Mouse (Mus musculus) limb, embryonic 15.5 days (tissue): ENCODE data around the gene Dock11. TPM values are rescaled to one million over a fixed set of nuclear protein-coding genes. Genes with fewer than 3 reads are reported as not detected.

ENCODE experiments used
- ATAC-seq: fragments of 200-750 bp; cut with Nextera tagmentation; 2 replicates; pipeline ENCODE4 v1.8.0; 2017; ENCODE audit warnings: low read depth, moderate TSS enrichment; ENCODE audit not compliant: insufficient number of reproducible peaks, low FRiP score, low TSS enrichment
- H3K27ac ChIP-seq: fragments of 300-500 bp; sonication (generic); 2 replicates; pipeline ENCODE4 v1.5.1; 2015; ENCODE audit warnings: moderate library complexity, mild to moderate bottlenecking, inconsistent platforms
- H3K27me3 ChIP-seq: fragments of 300-500 bp; sonication (generic); 2 replicates; pipeline ENCODE4 v1.6.1; 2015; ENCODE audit warnings: inconsistent platforms
- H3K36me3 ChIP-seq: fragments of 300-500 bp; sonication (generic); 2 replicates; pipeline ENCODE4 v1.6.1; 2015; ENCODE audit warnings: inconsistent platforms
- H3K4me1 ChIP-seq: fragments of 300-500 bp; sonication (generic); 2 replicates; pipeline ENCODE4 v1.6.1; 2015; ENCODE audit warnings: inconsistent platforms
- H3K4me2 ChIP-seq: fragments of 300-500 bp; sonication (generic); 2 replicates; pipeline ENCODE4 v1.6.1; 2015; ENCODE audit warnings: mild to moderate bottlenecking, inconsistent platforms
- H3K4me3 ChIP-seq: fragments of 300-500 bp; sonication (generic); 2 replicates; pipeline ENCODE4 v1.5.1; 2015; ENCODE audit warnings: mild to moderate bottlenecking, inconsistent platforms
- H3K9ac ChIP-seq: fragments of 300-500 bp; sonication (generic); 2 replicates; pipeline ENCODE4 v1.6.1; 2015; ENCODE audit warnings: inconsistent platforms
- H3K9me3 ChIP-seq: fragments of 300-500 bp; sonication (generic); 2 replicates; pipeline ENCODE4 v1.6.1; 2016; ENCODE audit warnings: inconsistent platforms
- WGBS: fragments of 180-500 bp; shearing (Covaris S2); methylation state at CpG from one replicate; pipeline ENCODE4 v1.1.7; 2015; 5-methylcytosine and 5-hydroxymethylcytosine counted together
- polyA plus RNA-seq: library from polyadenylated mRNA; unstranded; fragments of >200 nt; fragmentation: Nextera tagmentation; extraction: Ambion mirVana; gene quantifications from 2 replicates; pipeline ENCODE4 v1.2.1, GENCODE M21; 2015

Gene Dock11
- polyA plus RNA-seq, 1 experiment from 2014 or later: 14.8 TPM

- no peaks in the 10 kb centered on the region for H3K9me3 ChIP-seq
- ATAC-seq: no peak
- H3K36me3 ChIP-seq: no peaks in the 10 kb centered on the region
- H3K4me2 ChIP-seq: no peak overlapping the region
- H3K9ac ChIP-seq: no peak overlapping the region
- no peaks in the 10 kb centered on the region for H3K27me3 ChIP-seq
- H3K4me3 ChIP-seq: no peak overlapping the region
- H3K27ac ChIP-seq: no peak overlapping the region
- no peaks in the 10 kb centered on the region for H3K4me1 ChIP-seq
Measured at GRCm38 (mm10) chrX:35956236-35956635, 67.6 kb downstream of the Dock11 start.

GRCm38 (mm10) chrX:35963087-35963486, 74.5 kb downstream of the Dock11 start:
- Histone ChIP-seq H3K27me3 (no peaks in the 10 kb centered on the region), H3K4me3 (no peak overlapping the region), H3K36me3 (no peaks in the 10 kb centered on the region), H3K9me3 (no peaks in the 10 kb centered on the region), H3K4me2 (no peak overlapping the region), H3K27ac (no peak overlapping the region), H3K4me1 (no peaks in the 10 kb centered on the region), H3K9ac (no peak overlapping the region)
- ATAC-seq: no peak
- 74% methylated on average over 6 of the region's 6 CpGs for WGBS

GRCm38 (mm10) chrX:35969276-35969675, 80.6 kb downstream of the Dock11 start:
- no peak for ATAC-seq
- no peak overlapping the region for H3K4me3 ChIP-seq
- H3K4me1 ChIP-seq: no peaks in the 10 kb centered on the region
- WGBS: 79% methylated on average over 1 of the region's 1 CpGs
- H3K9ac ChIP-seq: no peak overlapping the region
- no peaks in the 10 kb centered on the region for H3K36me3 ChIP-seq
- no peak overlapping the region for H3K27ac ChIP-seq
- H3K27me3 ChIP-seq: no peaks in the 10 kb centered on the region
- no peaks in the 10 kb centered on the region for H3K9me3 ChIP-seq
- H3K4me2 ChIP-seq: no peak overlapping the region

GRCm38 (mm10) chrX:35976657-35977056, 88.0 kb downstream of the Dock11 start:
- Histone ChIP-seq H3K27me3 (no peaks in the 10 kb centered on the region), H3K4me3 (no peak overlapping the region)
- 77% methylated on average over 5 of the region's 5 CpGs for WGBS

GRCm38 (mm10) chrX:35987981-35988380, 99.3 kb downstream of the Dock11 start:
- no peaks in the 10 kb centered on the region for H3K9me3 ChIP-seq
- no peak for ATAC-seq
- H3K4me1 ChIP-seq: no peaks in the 10 kb centered on the region
- H3K4me2 ChIP-seq: no peak overlapping the region
- no peak overlapping the region for H3K27ac ChIP-seq
- 85% methylated on average over 1 of the region's 1 CpGs for WGBS
- no peak overlapping the region for H3K9ac ChIP-seq
- no peaks in the 10 kb centered on the region for H3K36me3 ChIP-seq
- H3K4me3 ChIP-seq: no peak overlapping the region
- H3K27me3 ChIP-seq: no peaks in the 10 kb centered on the region

More at GRCm38 (mm10) chrX:35976657-35977056, 88.0 kb downstream of the Dock11 start:
- no peaks in the 10 kb centered on the region for H3K4me1 ChIP-seq
- no peak overlapping the region for H3K27ac ChIP-seq
- no peaks in the 10 kb centered on the region for H3K36me3 ChIP-seq
- H3K9ac ChIP-seq: no peak overlapping the region
- ATAC-seq: no peak
- H3K9me3 ChIP-seq: no peaks in the 10 kb centered on the region
- H3K4me2 ChIP-seq: no peak overlapping the region

- 64% methylated on average over 5 of the region's 5 CpGs for WGBS
- Histone ChIP-seq H3K4me3 (no peak overlapping the region), H3K36me3 (no peaks in the 10 kb centered on the region), H3K4me1 (no peaks in the 10 kb centered on the region), H3K27me3 (no peaks in the 10 kb centered on the region), H3K9ac (no peak overlapping the region), H3K27ac (no peak overlapping the region), H3K9me3 (no peaks in the 10 kb centered on the region), H3K4me2 (no peak overlapping the region)
- no peak for ATAC-seq
Measured at GRCm38 (mm10) chrX:35990508-35991095, 102.0 kb downstream of the Dock11 start.

GRCm38 (mm10) chrX:35994226-35994625, 105.6 kb downstream of the Dock11 start:
- H3K4me3 ChIP-seq: no peak overlapping the region
- no peaks in the 10 kb centered on the region for H3K9me3 ChIP-seq
- ATAC-seq: no peak
- no peak overlapping the region for H3K4me2 ChIP-seq
- WGBS: 53% methylated on average over 6 of the region's 6 CpGs
- H3K9ac ChIP-seq: no peak overlapping the region
- H3K27ac ChIP-seq: no peak overlapping the region
- H3K4me1 ChIP-seq: no peaks in the 10 kb centered on the region
- H3K27me3 ChIP-seq: no peaks in the 10 kb centered on the region
- no peaks in the 10 kb centered on the region for H3K36me3 ChIP-seq

- no peak overlapping the region for H3K9ac ChIP-seq
- 14% methylated on average over 2 of the region's 2 CpGs for WGBS
- no peaks in the 10 kb centered on the region for H3K27me3 ChIP-seq
Measured at GRCm38 (mm10) chrX:35997004-35997403, 108.4 kb downstream of the Dock11 start.

GRCm38 (mm10) chrX:35997793-35998419, 109.3 kb downstream of the Dock11 start:
- Histone ChIP-seq H3K9ac (no peak overlapping the region), H3K4me1 (no peaks in the 10 kb centered on the region), H3K4me2 (no peak overlapping the region), H3K27me3 (no peaks in the 10 kb centered on the region), H3K9me3 (no peaks in the 10 kb centered on the region), H3K27ac (no peak overlapping the region), H3K4me3 (no peak overlapping the region), H3K36me3 (no peaks in the 10 kb centered on the region)
- 79% methylated on average over 5 of the region's 5 CpGs for WGBS
- ATAC-seq: no peak

More at GRCm38 (mm10) chrX:35997004-35997403, 108.4 kb downstream of the Dock11 start:
- no peaks in the 10 kb centered on the region for H3K4me1 ChIP-seq
- no peak overlapping the region for H3K4me3 ChIP-seq
- ATAC-seq: no peak
- H3K27ac ChIP-seq: no peak overlapping the region
- H3K36me3 ChIP-seq: no peaks in the 10 kb centered on the region
- H3K4me2 ChIP-seq: no peak overlapping the region
- no peaks in the 10 kb centered on the region for H3K9me3 ChIP-seq

GRCm38 (mm10) chrX:36025651-36026050, 137.0 kb downstream of the Dock11 start:
- no peak overlapping the region for H3K4me3 ChIP-seq
- no peak for ATAC-seq
- WGBS: 90% methylated on average over 17 of the region's 17 CpGs

GRCm38 (mm10) chrX:36031113-36031512, 142.5 kb downstream of the Dock11 start:
- H3K9me3 ChIP-seq: no peaks in the 10 kb centered on the region

More at GRCm38 (mm10) chrX:36025651-36026050, 137.0 kb downstream of the Dock11 start:
- no peaks in the 10 kb centered on the region for H3K4me1 ChIP-seq
- peaks cover 6% of the 10 kb centered on the region; the same call in 1 of the 2 replicates for H3K36me3 ChIP-seq
- no peaks in the 10 kb centered on the region for H3K27me3 ChIP-seq
- H3K9ac ChIP-seq: no peak overlapping the region
- H3K27ac ChIP-seq: no peak overlapping the region
- no peak overlapping the region for H3K4me2 ChIP-seq
- H3K9me3 ChIP-seq: no peaks in the 10 kb centered on the region

GRCm38 (mm10) chrX:36034045-36034444, 145.4 kb downstream of the Dock11 start:
- H3K9ac ChIP-seq: no peak overlapping the region
- ATAC-seq: no peak
- no peaks in the 10 kb centered on the region for H3K9me3 ChIP-seq
- no peak overlapping the region for H3K4me3 ChIP-seq
- H3K4me2 ChIP-seq: no peak overlapping the region
- no peaks in the 10 kb centered on the region for H3K27me3 ChIP-seq
- no peak overlapping the region for H3K27ac ChIP-seq
- WGBS: 81% methylated on average over 8 of the region's 8 CpGs
- H3K36me3 ChIP-seq: peaks cover 4% of the 10 kb centered on the region; the same call in 1 of the 2 replicates
- H3K4me1 ChIP-seq: no peaks in the 10 kb centered on the region

More at GRCm38 (mm10) chrX:36031113-36031512, 142.5 kb downstream of the Dock11 start:
- H3K4me2 ChIP-seq: no peak overlapping the region
- H3K9ac ChIP-seq: no peak overlapping the region
- no peaks in the 10 kb centered on the region for H3K4me1 ChIP-seq
- no peak overlapping the region for H3K4me3 ChIP-seq
- no peaks in the 10 kb centered on the region for H3K36me3 ChIP-seq
- no peaks in the 10 kb centered on the region for H3K27me3 ChIP-seq
- ATAC-seq: no peak
- 48% methylated on average over 5 of the region's 5 CpGs for WGBS
- no peak overlapping the region for H3K27ac ChIP-seq
